Mouse (Mus musculus): ENCODE data around the gene March10. TPM values are rescaled to one million over a fixed set of nuclear protein-coding genes. Genes with fewer than 3 reads are reported as not detected.

March10 gene
- polyA plus RNA-seq, 1 experiment from 2014 or later: 0.31 TPM

GRCm38 (mm10) chr11:105317769-105318168 is 138.8 kb downstream of the March10 start:
- Histone ChIP-seq H3K9me3 (replicated peaks) (no peaks in the 10 kb centered on the region), H3K27me3 (no peaks in the 10 kb centered on the region), H3K4me2 (replicated peaks) (no peak overlapping the region), H3K27ac (no peak overlapping the region), H3K4me3 (no peak overlapping the region), H3K4me1 (peaks cover 27% of the 10 kb centered on the region), H3K36me3 (0 out of 2 replicates have a peak, but pooled peaks cover 6% of the 10 kb centered on the region), H3K9ac (no peak overlapping the region)
- WGBS: 96% methylated on average over 6 of the region's 6 CpGs
- ATAC-seq (ENCODE audit: low FRiP score): no peak

GRCm38 (mm10) chr11:105316121-105316520 is 140.4 kb downstream of the March10 start:
- H3K4me1 ChIP-seq: peaks cover 43% of the 10 kb centered on the region
- no peak overlapping the region for H3K27ac ChIP-seq
- no peak overlapping the region for H3K4me2 ChIP-seq (replicated peaks)
- 0 out of 2 replicates have a peak, but pooled peaks cover 6% of the 10 kb centered on the region for H3K36me3 ChIP-seq
- no peak overlapping the region for H3K4me3 ChIP-seq
- 88% methylated on average over 4 of the region's 4 CpGs for WGBS
- H3K9ac ChIP-seq: no peak overlapping the region
- H3K9me3 ChIP-seq (replicated peaks): no peaks in the 10 kb centered on the region
- H3K27me3 ChIP-seq: no peaks in the 10 kb centered on the region
- no peak for ATAC-seq (ENCODE audit: low FRiP score)

- Histone ChIP-seq H3K27ac (no peak overlapping the region), H3K4me3 (no peak overlapping the region), H3K36me3 (0 out of 2 replicates have a peak, but pooled peaks cover 6% of the 10 kb centered on the region), H3K4me1 (peaks cover 43% of the 10 kb centered on the region), H3K27me3 (no peaks in the 10 kb centered on the region), H3K4me2 (replicated peaks) (no peak overlapping the region), H3K9me3 (replicated peaks) (no peaks in the 10 kb centered on the region), H3K9ac (no peak overlapping the region)
- ATAC-seq (ENCODE audit: low FRiP score): no peak
- WGBS: 63% methylated on average over 8 of the region's 8 CpGs
These were observed 141.2 kb downstream of the March10 start for GRCm38 (mm10) chr11:105315296-105315695.

GRCm38 (mm10) chr11:105313633-105314014 is 142.9 kb downstream of the March10 start:
- Histone ChIP-seq H3K9me3 (replicated peaks) (no peaks in the 10 kb centered on the region), H3K4me3 (no peak overlapping the region), H3K9ac (no peak overlapping the region), H3K27ac (peak overlapping the region; percentile 24), H3K36me3 (no peaks in the 10 kb centered on the region), H3K4me1 (peaks cover 44% of the 10 kb centered on the region), H3K4me2 (replicated peaks) (no peak overlapping the region), H3K27me3 (no peaks in the 10 kb centered on the region)
- no peak for ATAC-seq (ENCODE audit: low FRiP score)
- WGBS: 28% methylated on average over 8 of the region's 8 CpGs

- peak overlapping the region; percentile 24 for H3K27ac ChIP-seq
- H3K27me3 ChIP-seq: no peaks in the 10 kb centered on the region
- H3K9me3 ChIP-seq (replicated peaks): no peaks in the 10 kb centered on the region
- H3K4me2 ChIP-seq (replicated peaks): no peak overlapping the region
- ATAC-seq (ENCODE audit: low FRiP score): peak; percentile 67; the same call in 1 of the 2 replicates
- no peak overlapping the region; the same call in 1 of the 2 replicates for H3K9ac ChIP-seq
- peaks cover 45% of the 10 kb centered on the region for H3K4me1 ChIP-seq
- no peaks in the 10 kb centered on the region for H3K36me3 ChIP-seq
- no peak overlapping the region for H3K4me3 ChIP-seq
- WGBS: 32% methylated on average over 10 of the region's 10 CpGs
These were observed 143.4 kb downstream of the March10 start for GRCm38 (mm10) chr11:105312972-105313632.

- WGBS: 50% methylated on average over 12 of the region's 12 CpGs
- Histone ChIP-seq H3K4me1 (peaks cover 45% of the 10 kb centered on the region), H3K9ac (no peak overlapping the region; the same call in 1 of the 2 replicates), H3K9me3 (replicated peaks) (no peaks in the 10 kb centered on the region), H3K27ac (peak overlapping the region; percentile 24; the same call in 1 of the 2 replicates), H3K27me3 (no peaks in the 10 kb centered on the region), H3K4me2 (replicated peaks) (no peak overlapping the region), H3K36me3 (no peaks in the 10 kb centered on the region), H3K4me3 (no peak overlapping the region)
- no peak for ATAC-seq (ENCODE audit: low FRiP score)
These were observed 144.1 kb downstream of the March10 start for GRCm38 (mm10) chr11:105312311-105312942.

- peaks cover 45% of the 10 kb centered on the region for H3K4me1 ChIP-seq
- H3K4me2 ChIP-seq (replicated peaks): no peak overlapping the region
- no peak overlapping the region for H3K4me3 ChIP-seq
- 56% methylated on average over 24 of the region's 24 CpGs for WGBS
- 0 out of 2 replicates have a peak, but pooled peaks have one; percentile 11 for ATAC-seq (ENCODE audit: low FRiP score)
- H3K27me3 ChIP-seq: no peaks in the 10 kb centered on the region
- peak overlapping the region; percentile 40; the same call in 1 of the 2 replicates for H3K27ac ChIP-seq
- H3K36me3 ChIP-seq: no peaks in the 10 kb centered on the region
- H3K9me3 ChIP-seq (replicated peaks): no peaks in the 10 kb centered on the region
- no peak overlapping the region for H3K9ac ChIP-seq
These were observed 145.1 kb downstream of the March10 start for GRCm38 (mm10) chr11:105311291-105311975.

Other genes with a start within 250 kb of the March10 start
- gene Mrc2, start 164.1 kb downstream of the March10 start, polyA plus RNA-seq (2016; fragmentation: Nextera tagmentation; extraction: Ambion mirVana): 20.9 and 21.5 TPM in 2 replicates
- 25.9 and 26.0 TPM in 2 replicates for gene Tanc2, start 133.3 kb upstream of the March10 start, polyA plus RNA-seq (2016; fragmentation: Nextera tagmentation; extraction: Ambion mirVana)